Mouse (Mus musculus) MEL (cell line): ENCODE measurements around the gene Fkbp1b. TPM values are rescaled to one million over a fixed set of nuclear protein-coding genes. Genes with fewer than 3 reads are reported as not detected.
A peak's percentile ranks its signal among the peaks of the same experiment; 100 is the strongest.

Experiments
- DNase-seq: peaks from one replicate; pipeline ENCODE4 v3.0.0; 2011; ENCODE audit warnings: low read depth, low spot score
- H3K27ac ChIP-seq: 2 replicates; pipeline ENCODE4 v1.5.1; 2012; ENCODE audit warnings: low read depth, mild to moderate bottlenecking, control low read depth, low read length, moderate library complexity; ENCODE audit not compliant: control insufficient read depth
- H3K27me3 ChIP-seq, 2 experiments: fragments of 150-350 bp in 1 of 2; sonication (generic) in 1 of 2; 2 replicates each; pipeline ENCODE4 v1.6.1; 2012; ENCODE audit warnings: low read length in 2 of 2, mild to moderate bottlenecking in 2 of 2, improper control_type of control experiment in 1 of 2, moderate library complexity in 1 of 2; ENCODE audit not compliant: insufficient read depth in 2 of 2, control insufficient read depth in 1 of 2
- H3K36me3 ChIP-seq, 2 experiments: 2 replicates each; pipeline ENCODE4 v1.6.1; 2012 to 2014; ENCODE audit warnings: low read length in 2 of 2, improper control_type of control experiment in 1 of 2, inconsistent platforms in 1 of 2, mild to moderate bottlenecking in 1 of 2; ENCODE audit not compliant: insufficient read depth in 2 of 2, control insufficient read depth in 1 of 2
- H3K4me1 ChIP-seq, 2 experiments: fragments of 150-350 bp in 1 of 2; sonication (generic) in 1 of 2; 2 replicates each; pipeline ENCODE4 v1.6.1; 2012; ENCODE audit warnings: low read length in 2 of 2, improper control_type of control experiment in 1 of 2, mild to moderate bottlenecking in 1 of 2; ENCODE audit not compliant: insufficient read depth in 2 of 2, control insufficient read depth in 1 of 2
- H3K4me3 ChIP-seq, 2 experiments: fragments of 150-350 bp in 1 of 2; sonication (generic) in 1 of 2; 2 replicates each; pipeline ENCODE4 v1.5.1; 2012; ENCODE audit warnings: low read depth in 2 of 2, low read length in 2 of 2, mild to moderate bottlenecking in 2 of 2, moderate library complexity in 2 of 2, control low read depth in 1 of 2, improper control_type of control experiment in 1 of 2; ENCODE audit not compliant: control insufficient read depth in 1 of 2, insufficient read depth in 1 of 2
- H3K79me2 ChIP-seq: 2 replicates; pipeline ENCODE4 v1.6.1; 2012; ENCODE audit warnings: mild to moderate bottlenecking, low read length, moderate library complexity; ENCODE audit not compliant: control insufficient read depth, poor library complexity, insufficient read depth
- H3K9ac ChIP-seq: 2 replicates; pipeline ENCODE4 v1.6.1; 2012; ENCODE audit warnings: low read depth, mild to moderate bottlenecking, control low read depth, low read length, moderate library complexity; ENCODE audit not compliant: control insufficient read depth, poor library complexity, severe bottlenecking
- H3K9me3 ChIP-seq: fragments of 150-350 bp; sonication (generic); replicated peaks from 2 replicates; pipeline ENCODE4 v1.6.1; 2012; ENCODE audit warnings: mild to moderate bottlenecking, low read length, improper control_type of control experiment, moderate library complexity; ENCODE audit not compliant: insufficient read depth
- BHLHE40 ChIP-seq: IDR thresholded peaks from 2 replicates; pipeline ENCODE4 v1.6.1; 2012; ENCODE audit warnings: low read depth, mild to moderate bottlenecking, inconsistent platforms, low read length, improper control_type of control experiment, borderline replicate concordance
- CHD1 ChIP-seq: IDR thresholded peaks from 2 replicates; pipeline ENCODE4 v1.6.1; 2012; ENCODE audit warnings: low read depth, mild to moderate bottlenecking, inconsistent platforms, low read length, improper control_type of control experiment
- CHD2 ChIP-seq: IDR thresholded peaks from 2 replicates; pipeline ENCODE4 v1.6.1; 2011; ENCODE audit warnings: low read length, improper control_type of control experiment
- E2F4 ChIP-seq: IDR thresholded peaks from 2 replicates; pipeline ENCODE4 v1.6.1; 2011; ENCODE audit warnings: low read depth, low read length, improper control_type of control experiment, borderline replicate concordance
- ELF1 ChIP-seq: IDR thresholded peaks from 2 replicates; pipeline ENCODE4 v1.6.1; 2014; ENCODE audit warnings: low read depth, mild to moderate bottlenecking, inconsistent platforms, low read length, improper control_type of control experiment, moderate library complexity
- ETS1 ChIP-seq: IDR thresholded peaks from 2 replicates; pipeline ENCODE4 v1.6.1; 2012; ENCODE audit warnings: low read depth, mild to moderate bottlenecking, inconsistent platforms, low read length, improper control_type of control experiment, moderate library complexity
- GABPA ChIP-seq: IDR thresholded peaks from 2 replicates; pipeline ENCODE4 v1.6.1; 2012; ENCODE audit warnings: low read depth, mild to moderate bottlenecking, inconsistent platforms, low read length, improper control_type of control experiment, moderate library complexity
- GATA1 ChIP-seq: IDR thresholded peaks from 2 replicates; pipeline ENCODE4 v1.6.1; 2011; ENCODE audit warnings: low read depth, low read length, improper control_type of control experiment
- HCFC1 ChIP-seq: IDR thresholded peaks from 2 replicates; pipeline ENCODE4 v1.6.1; 2012; ENCODE audit warnings: low read depth, mild to moderate bottlenecking, inconsistent platforms, low read length, improper control_type of control experiment, moderate library complexity
- KAT2A ChIP-seq: conservative IDR thresholded peaks from 2 replicates; pipeline ENCODE4 v1.6.1; 2012; ENCODE audit warnings: low read depth, low read length, improper control_type of control experiment, inconsistent platforms
- MAX ChIP-seq: IDR thresholded peaks from 2 replicates; pipeline ENCODE4 v1.6.1; 2011; ENCODE audit warnings: low read length, improper control_type of control experiment
- MXI1 ChIP-seq: IDR thresholded peaks from 2 replicates; pipeline ENCODE4 v1.6.1; 2011; ENCODE audit warnings: mild to moderate bottlenecking, low read depth, low read length, improper control_type of control experiment
- MYB ChIP-seq: IDR thresholded peaks from 2 replicates; pipeline ENCODE4 v1.6.1; 2011; ENCODE audit warnings: mild to moderate bottlenecking, low read depth, low read length, improper control_type of control experiment
- MYC ChIP-seq: IDR thresholded peaks from 2 replicates; pipeline ENCODE4 v1.6.1; 2011; ENCODE audit warnings: low read depth, mild to moderate bottlenecking, low read length, improper control_type of control experiment, moderate library complexity
- NELFE ChIP-seq: IDR thresholded peaks from 2 replicates; pipeline ENCODE4 v1.6.1; 2011; ENCODE audit warnings: low read depth, low read length, improper control_type of control experiment
- NRF1 ChIP-seq: IDR thresholded peaks from 2 replicates; pipeline ENCODE4 v1.6.1; 2014; ENCODE audit warnings: low read depth, mild to moderate bottlenecking, inconsistent platforms, low read length, improper control_type of control experiment, moderate library complexity; ENCODE audit not compliant: poor library complexity, insufficient read depth, severe bottlenecking
- POLR2A ChIP-seq, 2 experiments: IDR thresholded peaks; 2 replicates each; pipeline ENCODE4 v1.6.1; 2011 to 2012; ENCODE audit warnings: low read length in 2 of 2, mild to moderate bottlenecking in 2 of 2, control low read depth in 1 of 2, improper control_type of control experiment in 1 of 2, low read depth in 1 of 2, moderate library complexity in 1 of 2; ENCODE audit not compliant: control insufficient read depth in 1 of 2, insufficient read depth in 1 of 2, poor library complexity in 1 of 2
- POLR2AphosphoS5 ChIP-seq: IDR thresholded peaks from 2 replicates; pipeline ENCODE4 v1.6.1; 2012; ENCODE audit warnings: low read depth, borderline replicate concordance, mild to moderate bottlenecking, inconsistent platforms, low read length, moderate library complexity, mixed read lengths
- RCOR1 ChIP-seq: IDR thresholded peaks from 2 replicates; pipeline ENCODE4 v1.6.1; 2012; ENCODE audit warnings: low read depth, mild to moderate bottlenecking, inconsistent platforms, low read length, improper control_type of control experiment
- SIN3A ChIP-seq: IDR thresholded peaks from 2 replicates; pipeline ENCODE4 v1.6.1; 2012; ENCODE audit warnings: low read length, improper control_type of control experiment, inconsistent platforms
- TAL1 ChIP-seq: IDR thresholded peaks from 2 replicates; pipeline ENCODE4 v1.6.1; 2012; ENCODE audit warnings: mild to moderate bottlenecking, inconsistent platforms, low read length, moderate library complexity, mixed read lengths
- TBP ChIP-seq: IDR thresholded peaks from 2 replicates; pipeline ENCODE4 v1.8.0; 2011; ENCODE audit warnings: low read depth, low read length, improper control_type of control experiment
- TCF12 ChIP-seq: IDR thresholded peaks from 2 replicates; pipeline ENCODE4 v1.6.1; 2014; ENCODE audit warnings: low read depth, mild to moderate bottlenecking, inconsistent platforms, low read length, improper control_type of control experiment, moderate library complexity
- USF1 ChIP-seq: IDR thresholded peaks from 2 replicates; pipeline ENCODE4 v1.6.1; 2014; ENCODE audit warnings: low read depth, mild to moderate bottlenecking, inconsistent platforms, low read length, improper control_type of control experiment, moderate library complexity
- ZMIZ1 ChIP-seq: IDR thresholded peaks from 2 replicates; pipeline ENCODE4 v1.6.1; 2012; ENCODE audit warnings: low read depth, mild to moderate bottlenecking, inconsistent platforms, low read length, improper control_type of control experiment, moderate library complexity
- polyA plus RNA-seq, 2 experiments: library from polyadenylated mRNA; stranded (reverse) in 1 of 2; unstranded in 1 of 2; fragments of >175 nt in 1 of 2; fragments of >200 nt in 1 of 2; gene quantifications; 2 replicates each; pipeline versions ENCODE4 v1.2.1 to v1.2.4; 2012; ENCODE audit warnings: low replicate concordance in 2 of 2, low read depth in 1 of 2; ENCODE audit not compliant: insufficient read length in 2 of 2, insufficient read depth in 1 of 2, missing spikeins in 1 of 2
- total RNA-seq: library from RNA; depleted of rRNA; stranded (reverse); fragments of 300-350 nt; gene quantifications from 2 replicates; pipeline ENCODE4 v1.2.3, GENCODE M21; 2012

Gene Fkbp1b
- total and polyA plus RNA-seq, 3 experiments: 2.1 to 6.8 TPM; not detected in 1

DNA sequence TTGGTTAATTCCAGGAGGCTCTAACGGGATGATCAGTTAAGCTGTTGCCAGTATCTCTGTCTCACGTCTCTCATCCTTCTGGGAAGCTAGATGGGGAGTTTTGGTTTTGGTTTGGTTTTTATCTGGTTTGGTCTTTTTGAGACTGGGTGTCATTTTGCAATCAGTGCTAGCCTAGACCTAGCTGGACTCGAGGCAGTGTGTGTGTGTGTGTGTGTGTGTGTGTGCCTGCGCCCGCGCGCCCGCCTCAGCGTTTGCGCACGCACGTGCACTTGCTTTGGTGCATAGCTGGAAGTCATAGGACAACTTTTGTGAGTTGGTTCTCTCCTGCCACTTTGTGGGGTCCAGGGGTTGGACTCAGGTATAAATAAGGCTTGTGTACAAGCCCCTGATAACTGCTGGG lies 2.4 kb upstream of the Fkbp1b start:
- peak overlapping the region; percentile 77 to 80 for H3K4me3 ChIP-seq
- TF ChIP-seq BHLHE40 (peak; percentile 89), POLR2AphosphoS5 (no peak), SIN3A (peak; percentile 13; the same call in 1 of the 2 replicates), GATA1 (0 out of 2 replicates have a peak, but pooled peaks have one; percentile 11), ETS1 (no peak), MYC (peak; percentile 79; the same call in 1 of the 2 replicates), MAX (peak; percentile 85), MXI1 (peak; percentile 88), POLR2A (IDR thresholded peaks at IDR 0.05; ENCODE audit: control insufficient read depth in 1 of 2, insufficient read depth in 1 of 2, low read depth in 1 of 2, low read length in 2 of 2, poor library complexity in 1 of 2) (0 out of 4 replicates have a peak, but pooled peaks of 1 of the 2 experiments have one; percentile 0), NRF1 (peak; percentile 63)
- TF ChIP-seq, all 39 proteins: peak for 8
- Histone ChIP-seq H3K27me3 (no peaks in the 10 kb centered on the region), H3K79me2 (peaks cover 19% of the 10 kb centered on the region), H3K36me3 (peaks cover 0 to 11% of the 10 kb centered on the region in 2 experiments; a peak in 2 of 4 replicates), H3K27ac (peak overlapping the region; percentile 53), H3K9me3 (no peaks in the 10 kb centered on the region), H3K4me1 (peaks cover 0 to 19% of the 10 kb centered on the region in 2 experiments; a peak in 2 of 4 replicates), H3K9ac (peak overlapping the region; percentile 67)
- peak; percentile 82 for DNase-seq

- Histone ChIP-seq H3K36me3 (peaks cover 0 to 11% of the 10 kb centered on the region in 2 experiments; a peak in 2 of 4 replicates), H3K9me3 (no peaks in the 10 kb centered on the region), H3K79me2 (peaks cover 19% of the 10 kb centered on the region), H3K4me1 (peaks cover 0 to 19% of the 10 kb centered on the region in 2 experiments; a peak in 2 of 4 replicates), H3K27ac (peak within 1 kb of the TSS; percentile 53), H3K9ac (peak within 1 kb of the TSS; percentile 67), H3K4me3 (peak within 1 kb of the TSS; percentile 77 to 90), H3K27me3 (no peaks in the 10 kb centered on the region)
- DNase-seq: peak; percentile 96
- peak; percentile 63; the same call in 1 of the 2 replicates for TF ChIP-seq ELF1
- TF ChIP-seq NELFE: peak; percentile 69
- TF ChIP-seq BHLHE40: 0 out of 2 replicates have a peak, but pooled peaks have one; percentile 17
- peak; percentile 42; the same call in 1 of the 2 replicates for TF ChIP-seq MAX
- TF ChIP-seq TAL1: no peak
- peak; percentile 58 for TF ChIP-seq CHD2
- TF ChIP-seq MYC: no peak
- no peak for TF ChIP-seq CHD1
- TF ChIP-seq HCFC1: peak; percentile 95
- TF ChIP-seq NRF1: no peak
- TF ChIP-seq RCOR1: 0 out of 2 replicates have a peak, but pooled peaks have one; percentile 28
- TF ChIP-seq TCF12: peak; percentile 45
- peak; percentile 58 for TF ChIP-seq SIN3A
- no peak for TF ChIP-seq MYB
- TF ChIP-seq KAT2A: peak; percentile 72; the same call in 1 of the 2 replicates
- TF ChIP-seq USF1: peak; percentile 81
- 0 out of 2 replicates have a peak, but pooled peaks have one; percentile 9 for TF ChIP-seq TBP
- TF ChIP-seq ETS1: 0 out of 2 replicates have a peak, but pooled peaks have one; percentile 37
- TF ChIP-seq POLR2A (IDR thresholded peaks at IDR 0.05; ENCODE audit: control insufficient read depth in 1 of 2, insufficient read depth in 1 of 2, low read depth in 1 of 2, low read length in 2 of 2, poor library complexity in 1 of 2): peak; percentile 43 to 74; a peak in 2 of 4 replicates
- TF ChIP-seq E2F4: peak; percentile 91; the same call in 1 of the 2 replicates
- TF ChIP-seq GABPA: no peak
- TF ChIP-seq ZMIZ1: peak; percentile 37; the same call in 1 of the 2 replicates
Measured at GRCm38 (mm10) chr12:4842890-4843597, 1.7 kb upstream of the Fkbp1b start, which contains the start of gene Wdcp. Gene Wdcp (plus strand): TSS chr12:4843303.
